Mouse (Mus musculus) thymus, postnatal 14 days (tissue): Measurements from ENCODE around the gene Tmem87a.

Experiments
- DNase-seq: peaks from one replicate; pipeline ENCODE4 v3.0.0; 2021

Gene Tmem87a

GRCm38 (mm10) chr2:120360425-120360824 lies 43.5 kb downstream of the Tmem87a start:
- no peak for DNase-seq

- DNase-seq: peak; percentile 92
These were observed 50.9 kb downstream of the Tmem87a start, which contains the start of gene Vps39 for GRCm38 (mm10) chr2:120352682-120353646. Gene Vps39 (minus strand): TSS chr2:120353137.

DNA sequence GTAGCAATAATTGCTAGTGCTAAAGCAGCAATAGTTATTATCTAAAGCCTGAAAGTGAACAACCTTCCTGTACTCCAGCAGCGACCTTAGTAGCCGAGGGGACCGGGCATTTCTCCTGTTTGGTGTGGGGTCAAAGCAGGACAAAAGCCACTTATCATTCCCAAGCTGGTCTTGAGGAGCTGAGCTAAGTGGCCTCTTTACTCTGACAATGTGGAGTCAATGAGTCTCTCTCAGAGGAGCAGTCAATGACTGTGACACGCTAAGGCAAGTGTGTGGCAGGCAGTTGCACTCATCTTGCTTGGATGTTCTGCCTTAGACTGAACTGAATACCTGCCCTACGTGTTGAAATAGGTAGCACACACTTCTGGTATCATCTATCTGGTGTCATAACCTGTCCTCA lies 52.6 kb downstream of the Tmem87a start:
- DNase-seq: no peak

DNA sequence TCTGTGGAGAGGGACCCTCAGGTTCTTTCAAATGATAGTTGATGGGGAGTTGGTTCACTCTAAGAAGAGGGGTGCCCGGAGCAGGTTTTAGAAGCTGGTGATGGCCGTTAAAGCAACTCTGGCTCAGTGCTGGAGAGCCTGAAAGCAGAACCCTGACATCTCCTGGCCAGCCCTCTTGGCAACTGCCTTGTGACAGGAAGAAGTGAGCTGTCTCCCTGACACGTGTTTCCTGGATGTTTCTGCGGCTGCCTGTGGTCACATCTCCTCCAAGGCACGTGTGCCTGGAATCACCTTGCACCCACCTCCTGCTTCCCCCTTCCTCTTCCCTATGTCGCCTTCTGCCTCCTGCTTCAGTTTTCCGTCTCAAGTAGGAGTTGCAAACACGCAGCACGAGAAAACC lies 55.8 kb downstream of the Tmem87a start:
- DNase-seq: peak; percentile 14

DNA sequence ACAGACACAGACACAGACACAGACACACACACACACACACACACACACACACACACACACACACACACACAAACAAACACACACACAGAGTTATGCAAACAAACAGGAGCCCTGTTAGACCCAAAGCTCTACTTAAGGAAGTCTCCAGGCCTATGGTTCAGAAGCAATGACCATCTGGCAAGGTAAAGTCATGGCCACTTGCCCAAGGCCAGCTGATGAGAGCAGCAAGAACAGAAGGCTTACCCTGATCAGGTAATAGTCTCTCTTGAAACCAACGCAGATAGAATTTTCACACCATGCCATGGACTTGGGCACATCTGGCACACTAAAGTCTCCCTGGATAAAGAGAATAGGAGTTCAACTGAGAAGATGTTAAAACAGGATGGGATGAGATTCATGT lies 62.2 kb downstream of the Tmem87a start:
- DNase-seq: no peak

- DNase-seq: no peak
These were observed 66.0 kb downstream of the Tmem87a start for GRCm38 (mm10) chr2:120337886-120338285.

DNA sequence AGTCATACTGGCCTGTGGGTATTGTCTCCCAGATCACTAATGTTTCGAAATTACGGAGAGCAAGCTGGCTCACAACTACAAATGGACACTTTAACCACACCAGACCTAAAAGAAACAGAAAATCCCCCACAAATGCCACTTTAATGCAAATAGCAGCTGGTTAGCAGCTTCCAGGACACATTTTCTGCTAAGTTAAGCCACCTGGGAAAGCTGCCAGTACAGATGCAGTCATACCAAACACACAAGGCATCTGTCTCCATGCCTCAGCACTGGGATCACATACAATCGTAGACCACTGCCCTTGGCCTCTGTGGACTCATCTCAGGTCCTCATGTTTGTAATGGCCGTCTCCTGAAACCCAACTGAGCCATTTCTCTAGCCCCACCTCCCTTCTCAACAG lies 72.3 kb downstream of the Tmem87a start:
- no peak for DNase-seq

- DNase-seq: no peak
These were observed 88.8 kb downstream of the Tmem87a start for GRCm38 (mm10) chr2:120315077-120315476.

DNA sequence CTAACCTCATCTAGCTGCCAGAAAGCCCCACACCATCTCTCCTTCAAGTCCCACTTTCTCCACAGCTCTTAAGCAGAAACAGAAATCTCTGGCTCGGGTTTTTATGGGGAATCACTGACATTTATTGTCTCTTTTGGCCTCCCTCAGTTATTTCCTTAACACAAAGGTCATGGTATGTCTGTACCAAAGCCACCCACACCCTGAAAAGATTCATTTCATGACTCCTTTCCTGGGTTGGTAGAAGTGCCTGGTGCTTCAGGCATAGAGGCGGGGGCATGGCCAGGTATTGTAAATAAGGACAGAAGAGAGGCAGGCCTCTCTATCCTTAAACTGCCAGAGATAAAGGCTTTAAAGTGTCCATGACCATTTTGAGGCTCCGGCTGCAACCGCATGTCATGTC lies 89.4 kb downstream of the Tmem87a start:
- no peak for DNase-seq

GRCm38 (mm10) chr2:120313976-120314375 lies 89.9 kb downstream of the Tmem87a start, which contains the start of gene Pla2g4f:
Gene Pla2g4f (minus strand): TSS chr2:120314165.
- DNase-seq: no peak

GRCm38 (mm10) chr2:120312276-120312825 lies 91.6 kb downstream of the Tmem87a start:
- no peak for DNase-seq
